In the genomic region with DNA sequence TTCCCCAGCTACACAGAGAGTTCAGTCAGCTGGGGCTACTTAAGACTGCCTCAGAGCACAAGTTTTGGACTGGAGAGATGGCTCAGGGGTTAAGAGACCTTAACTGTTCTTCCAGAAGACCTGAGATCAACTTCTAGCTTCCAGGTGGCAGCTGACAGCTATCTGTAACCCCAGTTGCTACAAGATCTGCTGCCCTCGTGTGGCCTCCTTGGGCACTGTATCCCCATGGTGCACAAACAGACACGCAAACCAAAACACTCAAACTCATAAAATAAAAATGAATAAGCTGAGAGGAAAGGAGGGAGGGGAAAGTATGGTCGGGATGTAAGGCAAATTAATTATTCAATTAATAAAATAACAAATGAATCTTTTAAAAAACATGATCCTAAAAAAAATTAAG, we compare ENCODE assay signal across 9 mouse cellular contexts. TPM values are rescaled to one million over a fixed set of nuclear protein-coding genes. Genes with fewer than 3 reads are reported as not detected.
DNase-seq lines count a peak whose midpoint lies in the region; ATAC-seq and TF ChIP-seq lines count a peak whose summit lies in the region.
"Had no signal": no experiment of that assay in that cellular context is flagged by ENCODE, and none has a peak within 500 bp of the region (broad histone marks: within the 10 kb centered on the region; RNA-seq: fewer than 3 reads in every experiment).

No protein-coding gene starts in this region.

- DNase-seq in kidney, adult 9 months, result peak; percentile 30
- no peak for DNase-seq in kidney, adult 11 months
- DNase-seq in brain, adult 2 months (ENCODE audit: low read depth, low spot score), result peak; percentile 17
- DNase-seq in frontal cortex, postnatal 14 days (ENCODE audit: low spot score in 2 of 2), result no peak
- DNase-seq in gastrocnemius, postnatal 10 days, result no peak
- no peak for DNase-seq in hindbrain, embryonic 10.5 days (ENCODE audit: low spot score)

- TF ChIP-seq POLR2A in ES-Bruce4 (IDR thresholded peaks at IDR 0.05; ENCODE audit: insufficient read depth, low read length), result no peak

- H3K27ac ChIP-seq in ES-Bruce4 (ENCODE audit: insufficient read depth, low read length), result no peak overlapping the region
- no peak overlapping the region for H3K27ac ChIP-seq in hindbrain, embryonic 10.5 days
- H3K27ac ChIP-seq: embryonic facial prominence, embryonic 12.5 days had no signal

- no peaks in the 10 kb centered on the region for H3K4me1 ChIP-seq in ES-Bruce4 (ENCODE audit: control insufficient read depth, insufficient read depth, low read length)
- H3K4me1 ChIP-seq in hindbrain, embryonic 10.5 days (replicated peaks), result peaks cover 16% of the 10 kb centered on the region
- H3K4me1 ChIP-seq: embryonic facial prominence, embryonic 12.5 days had no signal

- H3K4me3 ChIP-seq in ES-Bruce4 (ENCODE audit: low read depth, low read length), result no peak overlapping the region
- H3K4me3 ChIP-seq in hindbrain, embryonic 10.5 days, result no peak overlapping the region
- H3K4me3 ChIP-seq: embryonic facial prominence, embryonic 12.5 days had no signal

- no peaks in the 10 kb centered on the region for H3K27me3 ChIP-seq in ES-Bruce4 (ENCODE audit: control insufficient read depth, insufficient read depth, low read length, poor library complexity, severe bottlenecking)
- peaks cover 22% of the 10 kb centered on the region for H3K27me3 ChIP-seq in hindbrain, embryonic 10.5 days (ENCODE audit: insufficient read depth, poor library complexity, severe bottlenecking)

- peak; percentile 96 for TF ChIP-seq CTCF in ES-Bruce4 (IDR thresholded peaks at IDR 0.05; ENCODE audit: low read depth, low read length)

- TF ChIP-seq EP300 in ES-Bruce4 (IDR thresholded peaks at IDR 0.05; ENCODE audit: insufficient read depth, low read depth, low read length), result no peak

- no peaks in the 10 kb centered on the region for H3K9me3 ChIP-seq in ES-Bruce4 (replicated peaks; ENCODE audit: control insufficient read depth, insufficient read depth, low read length, poor library complexity, severe bottlenecking)
- H3K9me3 ChIP-seq in hindbrain, embryonic 10.5 days, result no peaks in the 10 kb centered on the region
- H3K9me3 ChIP-seq: embryonic facial prominence, embryonic 12.5 days had no signal

- H3K36me3 ChIP-seq in ES-Bruce4 (ENCODE audit: control insufficient read depth, insufficient read depth, low read length, poor library complexity, severe bottlenecking), result no peaks in the 10 kb centered on the region
- no peaks in the 10 kb centered on the region for H3K36me3 ChIP-seq in hindbrain, embryonic 10.5 days
- H3K36me3 ChIP-seq: embryonic facial prominence, embryonic 12.5 days had no signal

- peak; percentile 75 for ATAC-seq in megakaryocyte-erythroid progenitor cell, adult 5-6 weeks (replicated peaks; ENCODE audit: low FRiP score, low TSS enrichment, poor library complexity, severe bottlenecking)

- no peak overlapping the region for H3K9ac ChIP-seq in ES-Bruce4 (ENCODE audit: low read depth, poor library complexity, severe bottlenecking)
- H3K9ac ChIP-seq: embryonic facial prominence, embryonic 12.5 days had no signal

- 46% methylated on average over 3 of the region's 3 CpGs for WGBS in hindbrain, embryonic 10.5 days

RNA-seq across cellular contexts. Expression of a gene that starts 6.9 kb away (rescaled TPM):
- 6.9 and 8.0 TPM in 2 replicates for polyA plus RNA-seq in ES-Bruce4 (2011; ENCODE audit: insufficient read depth, insufficient read length, low read depth, missing spikeins)
- total RNA-seq in megakaryocyte-erythroid progenitor cell, adult 5-6 weeks (2014; fragmentation: Nextera tagmentation), result not detected in 2 replicates
- total RNA-seq in megakaryocyte-erythroid progenitor cell, adult 5-6 weeks (2017), result not detected in 2 replicates
- total RNA-seq in gastrocnemius, postnatal 10 days (2021), result under 1 TPM; 0.70 to 0.94 TPM
- 4.3 and 6.7 TPM in 2 replicates for polyA plus RNA-seq in hindbrain, embryonic 10.5 days (2016; fragmentation: Nextera tagmentation; extraction: Ambion mirVana)

RNA-seq across cellular contexts. Expression of a gene that starts 34.3 kb away (rescaled TPM):
- 9.1 and 9.4 TPM in 2 replicates for polyA plus RNA-seq in ES-Bruce4 (2011; ENCODE audit: insufficient read depth, insufficient read length, low read depth, missing spikeins)
- total RNA-seq in megakaryocyte-erythroid progenitor cell, adult 5-6 weeks (2014; fragmentation: Nextera tagmentation), result not detected in 2 replicates
- total RNA-seq in megakaryocyte-erythroid progenitor cell, adult 5-6 weeks (2017), result not detected in 2 replicates
- under 1 TPM; 0.18 to 0.23 TPM for total RNA-seq in gastrocnemius, postnatal 10 days (2021)
- 0.81 and 3.3 TPM in 2 replicates for polyA plus RNA-seq in hindbrain, embryonic 10.5 days (2016; fragmentation: Nextera tagmentation; extraction: Ambion mirVana)

RNA-seq across cellular contexts. Expression of a gene that starts 36.6 kb away (rescaled TPM):
- polyA plus RNA-seq in ES-Bruce4 (2011; ENCODE audit: insufficient read depth, insufficient read length, low read depth, missing spikeins), result 25.4 and 28.8 TPM in 2 replicates
- 20.9 and 32.3 TPM in 2 replicates for total RNA-seq in megakaryocyte-erythroid progenitor cell, adult 5-6 weeks (2014; fragmentation: Nextera tagmentation)
- 3.3 and 4.4 TPM in 2 replicates for total RNA-seq in megakaryocyte-erythroid progenitor cell, adult 5-6 weeks (2017)
- total RNA-seq in gastrocnemius, postnatal 10 days (2021), result 1 to 10 TPM; 3.9 to 5.1 TPM
- polyA plus RNA-seq in hindbrain, embryonic 10.5 days (2016; fragmentation: Nextera tagmentation; extraction: Ambion mirVana), result 34.3 and 38.1 TPM in 2 replicates

RNA-seq across cellular contexts. Expression of a gene that starts 36.8 kb away (rescaled TPM):
- polyA plus RNA-seq in ES-Bruce4 (2011; ENCODE audit: insufficient read depth, insufficient read length, low read depth, missing spikeins), result 57.1 and 59.4 TPM in 2 replicates
- total RNA-seq in megakaryocyte-erythroid progenitor cell, adult 5-6 weeks (2014; fragmentation: Nextera tagmentation), result 64.6 and 73.5 TPM in 2 replicates
- 41.7 and 50.7 TPM in 2 replicates for total RNA-seq in megakaryocyte-erythroid progenitor cell, adult 5-6 weeks (2017)
- total RNA-seq in gastrocnemius, postnatal 10 days (2021), result 10 to 100 TPM; 21.4 to 28.4 TPM
- polyA plus RNA-seq in hindbrain, embryonic 10.5 days (2016; fragmentation: Nextera tagmentation; extraction: Ambion mirVana), result 49.2 and 49.7 TPM in 2 replicates

Comparison
In these comparisons a context has a peak if more than half of its experiments do, and no peak if none do; other contexts are left out.
1. DNase-seq: peak in kidney, adult 9 months (single experiment) and brain, adult 2 months (single experiment); none in kidney, adult 11 months (single experiment), frontal cortex, postnatal 14 days (0 of 2), gastrocnemius, postnatal 10 days (single experiment) and hindbrain, embryonic 10.5 days (single experiment).